Mouse (Mus musculus): ENCODE results near the gene Zbtb16. TPM values are rescaled to one million over a fixed set of nuclear protein-coding genes. Genes with fewer than 3 reads are reported as not detected.
A peak's percentile ranks its signal among the peaks of the same experiment; 100 is the strongest.

Gene Zbtb16
- polyA plus RNA-seq (2014; fragmentation: Nextera tagmentation; extraction: Ambion mirVana): 2.3 and 3.7 TPM in 2 replicates

- peak within 1 kb of the TSS; percentile 67 for H3K9ac ChIP-seq (ENCODE audit: low read length)
- WGBS: under 1% methylated on average over 74 of the region's 78 CpGs
- no peak within 1 kb of the TSS for H3K27ac ChIP-seq (ENCODE audit: low read depth, low read length)
- peak within 1 kb of the TSS; percentile 64 for H3K4me3 ChIP-seq (ENCODE audit: low read depth, low read length)
- DNase-seq (ENCODE audit: low spot score): peak; percentile 80
- ATAC-seq: peak; percentile 81
- no peaks in the 10 kb centered on the region for H3K36me3 ChIP-seq (ENCODE audit: control insufficient read depth, insufficient read depth, low read length)
- H3K4me1 ChIP-seq (ENCODE audit: control insufficient read depth, insufficient read depth, low read length): peaks cover 16% of the 10 kb centered on the region; the same call in 1 of the 2 replicates
- peak within 1 kb of the TSS; percentile 100 for H3K4me2 ChIP-seq (ENCODE audit: low read length)
- H3K9me3 ChIP-seq (replicated peaks; ENCODE audit: control insufficient read depth, low read length): no peaks in the 10 kb centered on the region
- peaks cover 46% of the 10 kb centered on the region for H3K27me3 ChIP-seq (replicated peaks; ENCODE audit: control insufficient read depth, insufficient read depth, low read length)
These were observed at the start of gene Zbtb16 for GRCm38 (mm10) chr9:48835631-48836565. Gene Zbtb16, minus strand, starts transcription at chr9:48836222.

- Histone ChIP-seq H3K4me2 (ENCODE audit: low read length) (no peak overlapping the region), H3K9me3 (replicated peaks; ENCODE audit: control insufficient read depth, low read length) (no peaks in the 10 kb centered on the region), H3K36me3 (ENCODE audit: control insufficient read depth, insufficient read depth, low read length) (no peaks in the 10 kb centered on the region), H3K4me1 (ENCODE audit: control insufficient read depth, insufficient read depth, low read length) (no peaks in the 10 kb centered on the region), H3K27me3 (replicated peaks; ENCODE audit: control insufficient read depth, insufficient read depth, low read length) (no peaks in the 10 kb centered on the region), H3K4me3 (ENCODE audit: low read depth, low read length) (no peak overlapping the region), H3K9ac (ENCODE audit: low read length) (no peak overlapping the region), H3K27ac (ENCODE audit: low read depth, low read length) (no peak overlapping the region)
- 93% methylated on average over 8 of the region's 8 CpGs for WGBS
- DNase-seq (ENCODE audit: low spot score) (no peak), ATAC-seq (no peak)
These were observed 36.9 kb upstream of the Zbtb16 start for GRCm38 (mm10) chr9:48872896-48873295.

GRCm38 (mm10) chr9:48866523-48867121 is 30.6 kb upstream of the Zbtb16 start:
- Histone ChIP-seq H3K9me3 (replicated peaks; ENCODE audit: control insufficient read depth, low read length) (no peaks in the 10 kb centered on the region), H3K9ac (ENCODE audit: low read length) (no peak overlapping the region), H3K4me1 (ENCODE audit: control insufficient read depth, insufficient read depth, low read length) (peaks cover 11% of the 10 kb centered on the region), H3K4me3 (ENCODE audit: low read depth, low read length) (no peak overlapping the region), H3K27ac (ENCODE audit: low read depth, low read length) (no peak overlapping the region), H3K36me3 (ENCODE audit: control insufficient read depth, insufficient read depth, low read length) (no peaks in the 10 kb centered on the region), H3K27me3 (replicated peaks; ENCODE audit: control insufficient read depth, insufficient read depth, low read length) (no peaks in the 10 kb centered on the region), H3K4me2 (ENCODE audit: low read length) (peak overlapping the region; percentile 5; the same call in 1 of the 2 replicates)
- DNase-seq (ENCODE audit: low spot score): peak; percentile 59
- ATAC-seq: no peak
- WGBS: 17% methylated on average over 12 of the region's 12 CpGs

- Histone ChIP-seq H3K4me3 (ENCODE audit: low read depth, low read length) (no peak overlapping the region), H3K27me3 (replicated peaks; ENCODE audit: control insufficient read depth, insufficient read depth, low read length) (no peaks in the 10 kb centered on the region), H3K4me1 (ENCODE audit: control insufficient read depth, insufficient read depth, low read length) (peaks cover 11% of the 10 kb centered on the region), H3K27ac (ENCODE audit: low read depth, low read length) (no peak overlapping the region), H3K9me3 (replicated peaks; ENCODE audit: control insufficient read depth, low read length) (no peaks in the 10 kb centered on the region), H3K36me3 (ENCODE audit: control insufficient read depth, insufficient read depth, low read length) (no peaks in the 10 kb centered on the region), H3K9ac (ENCODE audit: low read length) (no peak overlapping the region), H3K4me2 (ENCODE audit: low read length) (no peak overlapping the region)
- 52% methylated on average over 9 of the region's 9 CpGs for WGBS
- ATAC-seq: no peak
- DNase-seq (ENCODE audit: low spot score): no peak
These were observed 29.2 kb upstream of the Zbtb16 start for GRCm38 (mm10) chr9:48865235-48865634.

- peaks cover 2% of the 10 kb centered on the region; the same call in 1 of the 2 replicates for H3K4me1 ChIP-seq (ENCODE audit: control insufficient read depth, insufficient read depth, low read length)
- H3K9me3 ChIP-seq (replicated peaks; ENCODE audit: control insufficient read depth, low read length): no peaks in the 10 kb centered on the region
- no peak overlapping the region for H3K4me2 ChIP-seq (ENCODE audit: low read length)
- H3K27me3 ChIP-seq (replicated peaks; ENCODE audit: control insufficient read depth, insufficient read depth, low read length): no peaks in the 10 kb centered on the region
- 82% methylated on average over 10 of the region's 10 CpGs for WGBS
- no peak for ATAC-seq
- DNase-seq (ENCODE audit: low spot score): no peak
- H3K36me3 ChIP-seq (ENCODE audit: control insufficient read depth, insufficient read depth, low read length): no peaks in the 10 kb centered on the region
- no peak overlapping the region for H3K9ac ChIP-seq (ENCODE audit: low read length)
- H3K4me3 ChIP-seq (ENCODE audit: low read depth, low read length): no peak overlapping the region
- no peak overlapping the region for H3K27ac ChIP-seq (ENCODE audit: low read depth, low read length)
These were observed 25.5 kb upstream of the Zbtb16 start for GRCm38 (mm10) chr9:48861481-48861880.

GRCm38 (mm10) chr9:48860526-48860845 is 24.5 kb upstream of the Zbtb16 start:
- Histone ChIP-seq H3K4me3 (ENCODE audit: low read depth, low read length) (no peak overlapping the region), H3K4me1 (ENCODE audit: control insufficient read depth, insufficient read depth, low read length) (no peaks in the 10 kb centered on the region), H3K27ac (ENCODE audit: low read depth, low read length) (no peak overlapping the region), H3K9ac (ENCODE audit: low read length) (no peak overlapping the region), H3K27me3 (replicated peaks; ENCODE audit: control insufficient read depth, insufficient read depth, low read length) (no peaks in the 10 kb centered on the region), H3K9me3 (replicated peaks; ENCODE audit: control insufficient read depth, low read length) (no peaks in the 10 kb centered on the region), H3K36me3 (ENCODE audit: control insufficient read depth, insufficient read depth, low read length) (no peaks in the 10 kb centered on the region), H3K4me2 (ENCODE audit: low read length) (no peak overlapping the region)
- WGBS: 2% methylated on average over 6 of the region's 6 CpGs
- DNase-seq (ENCODE audit: low spot score) (peak; percentile 77), ATAC-seq (no peak)

GRCm38 (mm10) chr9:48859828-48860525 is 24.0 kb upstream of the Zbtb16 start:
- Histone ChIP-seq H3K27ac (ENCODE audit: low read depth, low read length) (no peak overlapping the region), H3K27me3 (replicated peaks; ENCODE audit: control insufficient read depth, insufficient read depth, low read length) (no peaks in the 10 kb centered on the region), H3K36me3 (ENCODE audit: control insufficient read depth, insufficient read depth, low read length) (no peaks in the 10 kb centered on the region), H3K9ac (ENCODE audit: low read length) (no peak overlapping the region), H3K4me1 (ENCODE audit: control insufficient read depth, insufficient read depth, low read length) (no peaks in the 10 kb centered on the region), H3K4me3 (ENCODE audit: low read depth, low read length) (no peak overlapping the region), H3K9me3 (replicated peaks; ENCODE audit: control insufficient read depth, low read length) (no peaks in the 10 kb centered on the region), H3K4me2 (ENCODE audit: low read length) (no peak overlapping the region)
- no peak for ATAC-seq
- WGBS: 26% methylated on average over 10 of the region's 10 CpGs
- no peak for DNase-seq (ENCODE audit: low spot score)

GRCm38 (mm10) chr9:48857944-48858343 is 21.9 kb upstream of the Zbtb16 start:
- no peaks in the 10 kb centered on the region for H3K36me3 ChIP-seq (ENCODE audit: control insufficient read depth, insufficient read depth, low read length)
- whole genome bisulfite sequencing: 79% methylated on average over 7 of the region's 7 CpGs
- ATAC-seq (no peak), DNase-seq (ENCODE audit: low spot score) (no peak)
- no peaks in the 10 kb centered on the region for H3K27me3 ChIP-seq (replicated peaks; ENCODE audit: control insufficient read depth, insufficient read depth, low read length)
- no peak overlapping the region for H3K27ac ChIP-seq (ENCODE audit: low read depth, low read length)
- no peak overlapping the region for H3K9ac ChIP-seq (ENCODE audit: low read length)
- no peaks in the 10 kb centered on the region for H3K9me3 ChIP-seq (replicated peaks; ENCODE audit: control insufficient read depth, low read length)
- H3K4me2 ChIP-seq (ENCODE audit: low read length): no peak overlapping the region
- H3K4me3 ChIP-seq (ENCODE audit: low read depth, low read length): no peak overlapping the region
- no peaks in the 10 kb centered on the region for H3K4me1 ChIP-seq (ENCODE audit: control insufficient read depth, insufficient read depth, low read length)

All from forebrain, embryonic 14.5 days (tissue).